ENCODE assay signal across 30 mouse cellular contexts in the genomic region with DNA sequence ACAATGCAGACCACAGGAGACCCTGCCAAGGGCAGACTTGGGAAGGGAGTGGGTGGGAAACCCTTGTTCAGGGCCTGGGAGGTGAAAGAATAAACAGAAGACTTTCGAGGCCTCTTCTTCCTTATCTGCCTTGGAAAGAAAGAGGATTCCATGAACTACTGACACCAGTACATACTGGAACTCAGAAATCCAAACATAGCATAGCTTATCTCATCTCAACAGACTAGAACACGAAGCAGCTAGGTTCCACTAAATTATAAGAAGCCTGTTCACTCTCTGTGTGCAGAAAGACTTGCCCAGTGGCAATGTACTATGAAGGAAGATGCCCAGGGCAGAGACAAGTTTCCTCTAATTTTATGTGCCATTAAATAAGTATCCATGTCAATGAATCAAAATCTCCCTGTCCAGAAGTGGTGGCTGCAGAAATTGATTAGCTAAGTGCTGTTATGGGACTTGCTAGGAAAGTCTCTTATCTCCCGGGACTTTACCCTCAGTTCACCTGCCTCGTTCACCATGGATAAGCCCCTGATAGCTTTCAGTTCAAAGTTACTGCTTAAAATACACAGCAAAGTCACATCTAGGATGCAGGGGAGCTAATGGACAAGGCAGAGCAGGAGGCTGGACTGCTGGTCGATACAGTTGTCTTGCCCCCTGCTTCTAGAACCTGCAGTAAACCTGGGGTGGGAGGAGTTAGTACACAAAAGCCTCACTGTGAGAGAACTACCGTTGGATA. TPM values are rescaled to one million over a fixed set of nuclear protein-coding genes. Genes with fewer than 3 reads are reported as not detected.
DNase-seq lines count a peak whose midpoint lies in the region; ATAC-seq and TF ChIP-seq lines count a peak whose summit lies in the region.
"Had no signal": no experiment of that assay in that cellular context is flagged by ENCODE, and none has a peak within 500 bp of the region (broad histone marks: within the 10 kb centered on the region; RNA-seq: fewer than 3 reads in every experiment).

No protein-coding gene starts in this region.

- no peak for TF ChIP-seq CTCF in stomach, postnatal 0 days (IDR thresholded peaks at IDR 0.05; ENCODE audit: low read depth)

- H3K4me3 ChIP-seq in forebrain, embryonic 14.5 days (ENCODE audit: low read depth, low read length): no peak overlapping the region
- H3K4me3 ChIP-seq in forebrain, embryonic 13.5 days: no peak overlapping the region
- no peak overlapping the region for H3K4me3 ChIP-seq in intestine, embryonic 15.5 days (replicated peaks)
- no peak overlapping the region for H3K4me3 ChIP-seq in liver, embryonic 13.5 days (replicated peaks)
- H3K4me3 ChIP-seq in stomach, postnatal 0 days (ENCODE audit: low read depth, low read length): no peak overlapping the region
- no peak overlapping the region for H3K4me3 ChIP-seq in forebrain, embryonic 10.5 days
- H3K4me3 ChIP-seq: embryonic facial prominence, embryonic 12.5 days; erythroblast, embryonic 14.5 days; heart, adult 2 months; heart, embryonic 13.5 days; layer of hippocampus, adult 2 months; limb, embryonic 12.5 days; midbrain, embryonic 15.5 days; neural tube, embryonic 12.5 days had no signal

- H3K4me2 ChIP-seq in forebrain, embryonic 14.5 days (ENCODE audit: low read length): no peak overlapping the region
- H3K4me2 ChIP-seq in forebrain, embryonic 13.5 days: no peak overlapping the region
- no peak overlapping the region for H3K4me2 ChIP-seq in intestine, embryonic 15.5 days (replicated peaks)
- H3K4me2 ChIP-seq in liver, embryonic 13.5 days: no peak overlapping the region
- H3K4me2 ChIP-seq in stomach, postnatal 0 days (replicated peaks; ENCODE audit: low read depth): no peak overlapping the region
- H3K4me2 ChIP-seq: embryonic facial prominence, embryonic 12.5 days; heart, embryonic 13.5 days; limb, embryonic 12.5 days; midbrain, embryonic 15.5 days; neural tube, embryonic 12.5 days had no signal

- TF ChIP-seq EP300 in stomach, postnatal 0 days (optimal IDR thresholded peaks at IDR 0.05): no peak

- H3K9me3 ChIP-seq in forebrain, embryonic 14.5 days (replicated peaks; ENCODE audit: control insufficient read depth, low read length): no peaks in the 10 kb centered on the region
- no peaks in the 10 kb centered on the region for H3K9me3 ChIP-seq in forebrain, embryonic 13.5 days (replicated peaks)
- no peaks in the 10 kb centered on the region for H3K9me3 ChIP-seq in intestine, embryonic 15.5 days
- H3K9me3 ChIP-seq in liver, embryonic 13.5 days (replicated peaks): no peaks in the 10 kb centered on the region
- no peaks in the 10 kb centered on the region for H3K9me3 ChIP-seq in stomach, postnatal 0 days (ENCODE audit: control insufficient read depth, low read length)
- H3K9me3 ChIP-seq in forebrain, embryonic 10.5 days: no peaks in the 10 kb centered on the region
- H3K9me3 ChIP-seq: embryonic facial prominence, embryonic 12.5 days; heart, embryonic 13.5 days; limb, embryonic 12.5 days; midbrain, embryonic 15.5 days; neural tube, embryonic 12.5 days had no signal

- no peak overlapping the region for H3K27ac ChIP-seq in forebrain, embryonic 14.5 days (ENCODE audit: low read depth, low read length)
- H3K27ac ChIP-seq in forebrain, embryonic 13.5 days: no peak overlapping the region
- peak overlapping the region; percentile 57 for H3K27ac ChIP-seq in intestine, embryonic 15.5 days
- no peak overlapping the region for H3K27ac ChIP-seq in liver, embryonic 13.5 days
- no peak overlapping the region for H3K27ac ChIP-seq in stomach, postnatal 0 days (replicated peaks)
- no peak overlapping the region for H3K27ac ChIP-seq in forebrain, embryonic 10.5 days
- H3K27ac ChIP-seq: embryonic facial prominence, embryonic 12.5 days; heart, adult 2 months; heart, embryonic 13.5 days; hindbrain, postnatal 0 days; kidney, postnatal 0 days; layer of hippocampus, adult 2 months; limb, embryonic 12.5 days; midbrain, embryonic 15.5 days; neural tube, embryonic 12.5 days had no signal

- intact Hi-C loops in left cerebral cortex, postnatal 36 days (cut with DNase I): no loop called here

- WGBS in forebrain, embryonic 14.5 days: 60% methylated on average over 6 of the region's 6 CpGs
- 65% methylated on average over 6 of the region's 6 CpGs for WGBS in forebrain, embryonic 13.5 days
- WGBS in intestine, embryonic 15.5 days: 32% methylated on average over 6 of the region's 6 CpGs
- WGBS in liver, embryonic 13.5 days (ENCODE audit: insufficient replicate concordance): 26% methylated on average over 6 of the region's 6 CpGs
- 27% methylated on average over 6 of the region's 6 CpGs for WGBS in stomach, postnatal 0 days
- WGBS in forebrain, embryonic 10.5 days: 65% methylated on average over 6 of the region's 6 CpGs

- H3K4me1 ChIP-seq in forebrain, embryonic 14.5 days (ENCODE audit: control insufficient read depth, insufficient read depth, low read length): no peaks in the 10 kb centered on the region
- no peaks in the 10 kb centered on the region for H3K4me1 ChIP-seq in forebrain, embryonic 13.5 days
- H3K4me1 ChIP-seq in intestine, embryonic 15.5 days (replicated peaks): peaks cover 6% of the 10 kb centered on the region; the same call in 1 of the 2 replicates
- peaks cover 10% of the 10 kb centered on the region; the same call in 1 of the 2 replicates for H3K4me1 ChIP-seq in liver, embryonic 13.5 days (replicated peaks)
- H3K4me1 ChIP-seq in stomach, postnatal 0 days (replicated peaks; ENCODE audit: control insufficient read depth, insufficient read depth): no peaks in the 10 kb centered on the region
- no peaks in the 10 kb centered on the region for H3K4me1 ChIP-seq in forebrain, embryonic 10.5 days
- H3K4me1 ChIP-seq: embryonic facial prominence, embryonic 12.5 days; limb, embryonic 12.5 days; midbrain, embryonic 15.5 days; neural tube, embryonic 12.5 days had no signal

- no peak overlapping the region for H3K9ac ChIP-seq in forebrain, embryonic 14.5 days (ENCODE audit: low read length)
- no peak overlapping the region for H3K9ac ChIP-seq in forebrain, embryonic 13.5 days
- H3K9ac ChIP-seq in intestine, embryonic 15.5 days: no peak overlapping the region
- no peak overlapping the region for H3K9ac ChIP-seq in liver, embryonic 13.5 days
- no peak overlapping the region for H3K9ac ChIP-seq in stomach, postnatal 0 days (ENCODE audit: low read length)
- H3K9ac ChIP-seq: embryonic facial prominence, embryonic 12.5 days; forebrain, postnatal 0 days; heart, embryonic 13.5 days; limb, embryonic 12.5 days; midbrain, embryonic 15.5 days; neural tube, embryonic 12.5 days had no signal

- H3K27me3 ChIP-seq in forebrain, embryonic 14.5 days (replicated peaks; ENCODE audit: control insufficient read depth, insufficient read depth, low read length): no peaks in the 10 kb centered on the region
- H3K27me3 ChIP-seq in forebrain, embryonic 13.5 days: no peaks in the 10 kb centered on the region
- H3K27me3 ChIP-seq in intestine, embryonic 15.5 days (replicated peaks): no peaks in the 10 kb centered on the region
- no peaks in the 10 kb centered on the region for H3K27me3 ChIP-seq in liver, embryonic 13.5 days
- no peaks in the 10 kb centered on the region for H3K27me3 ChIP-seq in stomach, postnatal 0 days (ENCODE audit: control insufficient read depth, insufficient read depth, low read length)
- H3K27me3 ChIP-seq in forebrain, embryonic 10.5 days (ENCODE audit: poor library complexity, severe bottlenecking): no peaks in the 10 kb centered on the region
- H3K27me3 ChIP-seq: embryonic facial prominence, embryonic 12.5 days; heart, embryonic 13.5 days; limb, embryonic 12.5 days; midbrain, embryonic 15.5 days; neural tube, embryonic 12.5 days had no signal

- DNase-seq in forebrain, embryonic 14.5 days (ENCODE audit: low spot score): peak; percentile 2
- no peak for DNase-seq in liver, embryonic 13.5 days
- DNase-seq in stomach, postnatal 0 days (ENCODE audit: low spot score): peak; percentile 35
- DNase-seq in left cerebral cortex, postnatal 36 days (ENCODE audit: low spot score in 2 of 2): no peak
- DNase-seq in forebrain, embryonic 10.5 days (ENCODE audit: extremely low spot score, low spot score): no peak
- DNase-seq in kidney, postnatal 25 days: no peak
- DNase-seq: adrenal gland, postnatal 14 days; cerebellum, adult 9-10 months; forebrain, postnatal 0 days; gastrocnemius, postnatal 25 days; heart, adult 2 months; heart, postnatal 14 days; kidney, adult 2 months; lung, postnatal 36 days; thymus, adult 2 months had no signal

- no peaks in the 10 kb centered on the region for H3K36me3 ChIP-seq in forebrain, embryonic 14.5 days (ENCODE audit: control insufficient read depth, insufficient read depth, low read length)
- no peaks in the 10 kb centered on the region for H3K36me3 ChIP-seq in forebrain, embryonic 13.5 days (ENCODE audit: poor library complexity, severe bottlenecking)
- no peaks in the 10 kb centered on the region for H3K36me3 ChIP-seq in intestine, embryonic 15.5 days
- H3K36me3 ChIP-seq in liver, embryonic 13.5 days: no peaks in the 10 kb centered on the region
- no peaks in the 10 kb centered on the region for H3K36me3 ChIP-seq in stomach, postnatal 0 days (ENCODE audit: control insufficient read depth, insufficient read depth, low read length)
- no peaks in the 10 kb centered on the region for H3K36me3 ChIP-seq in forebrain, embryonic 10.5 days (replicated peaks)
- H3K36me3 ChIP-seq: embryonic facial prominence, embryonic 12.5 days; heart, embryonic 13.5 days; limb, embryonic 12.5 days; midbrain, embryonic 15.5 days; neural tube, embryonic 12.5 days had no signal

- ATAC-seq in forebrain, embryonic 14.5 days: no peak
- no peak for ATAC-seq in forebrain, embryonic 13.5 days
- ATAC-seq in intestine, embryonic 15.5 days: peak; percentile 87
- ATAC-seq in liver, embryonic 13.5 days (ENCODE audit: low read depth): peak; percentile 43; the same call in 1 of the 2 replicates
- ATAC-seq in stomach, postnatal 0 days (ENCODE audit: low FRiP score, low TSS enrichment): peak; percentile 57; the same call in 1 of the 2 replicates
- ATAC-seq: forebrain, postnatal 0 days; hindbrain, postnatal 0 days; midbrain, embryonic 15.5 days had no signal

RNA-seq across cellular contexts. Expression of a gene that starts 42.8 kb away (rescaled TPM):
- 0.05 and 0.12 TPM in 2 replicates for polyA plus RNA-seq in forebrain, embryonic 14.5 days (2014; fragmentation: Nextera tagmentation; extraction: Ambion mirVana)
- polyA plus RNA-seq in forebrain, embryonic 13.5 days (2015; fragmentation: Nextera tagmentation; extraction: Ambion mirVana): 0.06 and 0.13 TPM in 2 replicates
- polyA plus RNA-seq in intestine, embryonic 15.5 days (2015; fragmentation: Nextera tagmentation; extraction: Ambion mirVana): 8.6 and 8.8 TPM in 2 replicates
- polyA plus RNA-seq in liver, embryonic 13.5 days (2015; fragmentation: Nextera tagmentation; extraction: Ambion mirVana): 0.88 and 1.2 TPM in 2 replicates
- polyA plus RNA-seq in stomach, postnatal 0 days (2015; fragmentation: Nextera tagmentation; extraction: Ambion mirVana): 0.02 and 0.05 TPM in 2 replicates
- under 1 TPM in 1 of 2 experiments, not detected in 1; 0.16 TPM for total RNA-seq in left cerebral cortex, postnatal 36 days (2021)
- 0.02 TPM in 1 of 2 replicates, not detected in the other for polyA plus RNA-seq in forebrain, embryonic 10.5 days (2016; fragmentation: Nextera tagmentation; extraction: Ambion mirVana)
- total RNA-seq: common myeloid progenitor, adult 5-6 weeks; layer of hippocampus, postnatal 25 days; megakaryocyte-erythroid progenitor cell, adult 5-6 weeks had no signal
- polyA plus RNA-seq: erythroblast, embryonic 14.5 days; hindbrain, embryonic 11.5 days; neural tube, embryonic 12.5 days had no signal

Comparison
In these comparisons a context has a peak if more than half of its experiments do, and no peak if none do; other contexts are left out.
1. DNase-seq: peak in forebrain, embryonic 14.5 days (single experiment) and stomach, postnatal 0 days (single experiment); none in liver, embryonic 13.5 days (single experiment), left cerebral cortex, postnatal 36 days (0 of 2), forebrain, embryonic 10.5 days (single experiment) and kidney, postnatal 25 days (0 of 2).
2. ATAC-seq: peak in intestine, embryonic 15.5 days (single experiment), liver, embryonic 13.5 days (single experiment) and stomach, postnatal 0 days (single experiment); none in forebrain, embryonic 14.5 days (single experiment) and forebrain, embryonic 13.5 days (single experiment).